Mouse (Mus musculus) E14TG2a.4 (cell line): Measurements from ENCODE around the gene Fcer1g.

Experiments used
- H3K27me3 ChIP-seq: 2 replicates; pipeline ENCODE4 v1.6.1; 2014; ENCODE audit warnings: low read length, control low read depth; ENCODE audit not compliant: insufficient read depth
- H3K36me3 ChIP-seq: 2 replicates; pipeline ENCODE4 v1.6.1; 2014; ENCODE audit warnings: low read length, control low read depth; ENCODE audit not compliant: insufficient read depth
- H3K4me1 ChIP-seq: replicated peaks from 2 replicates; pipeline ENCODE4 v1.6.1; 2014; ENCODE audit warnings: low read depth, low read length, control low read depth
- H3K4me3 ChIP-seq: replicated peaks from 2 replicates; pipeline ENCODE4 v1.5.1; 2014; ENCODE audit warnings: mild to moderate bottlenecking, low read length
- H3K9me3 ChIP-seq: 2 replicates; pipeline ENCODE4 v1.6.1; 2014; ENCODE audit warnings: low read length, control low read depth
- CTCF ChIP-seq: conservative IDR thresholded peaks from 2 replicates; pipeline ENCODE4 v1.5.1; 2014; ENCODE audit warnings: low read length
- NANOG ChIP-seq: IDR thresholded peaks from 2 replicates; pipeline ENCODE4 v1.6.1; 2014; ENCODE audit warnings: borderline replicate concordance, low read length, mixed read lengths
- POU5F1 ChIP-seq: IDR thresholded peaks from 2 replicates; pipeline ENCODE4 v1.6.1; 2014; ENCODE audit warnings: low read length, borderline replicate concordance

The Fcer1g gene

GRCm38 (mm10) chr1:171239992-171240744 lies 6.0 kb upstream of the Fcer1g start:
- Histone ChIP-seq H3K36me3 (peaks cover 88% of the 10 kb centered on the region), H3K4me3 (no peak overlapping the region), H3K4me1 (peaks cover 57% of the 10 kb centered on the region), H3K9me3 (no peaks in the 10 kb centered on the region), H3K27me3 (no peaks in the 10 kb centered on the region)
- TF ChIP-seq NANOG (no peak), POU5F1 (no peak), CTCF (no peak)

GRCm38 (mm10) chr1:171238463-171238862 lies 4.3 kb upstream of the Fcer1g start:
- Histone ChIP-seq H3K9me3 (no peaks in the 10 kb centered on the region), H3K4me3 (peak overlapping the region; percentile 37; the same call in 1 of the 2 replicates), H3K4me1 (peaks cover 67% of the 10 kb centered on the region), H3K36me3 (peaks cover 87% of the 10 kb centered on the region), H3K27me3 (no peaks in the 10 kb centered on the region)
- TF ChIP-seq CTCF = peak; percentile 87
- no peak for TF ChIP-seq NANOG

GRCm38 (mm10) chr1:171237438-171237837 lies 3.3 kb upstream of the Fcer1g start:
- Histone ChIP-seq H3K36me3 (peaks cover 77% of the 10 kb centered on the region), H3K27me3 (no peaks in the 10 kb centered on the region), H3K4me3 (no peak overlapping the region), H3K9me3 (no peaks in the 10 kb centered on the region), H3K4me1 (peaks cover 63% of the 10 kb centered on the region)
- no peak for TF ChIP-seq CTCF
- no peak for TF ChIP-seq NANOG
- TF ChIP-seq POU5F1 = no peak

GRCm38 (mm10) chr1:171235791-171236190 lies 1.6 kb upstream of the Fcer1g start:
- H3K4me1 ChIP-seq = peaks cover 48% of the 10 kb centered on the region
- H3K9me3 ChIP-seq = no peaks in the 10 kb centered on the region
- H3K4me3 ChIP-seq = no peak overlapping the region
- peaks cover 63% of the 10 kb centered on the region for H3K36me3 ChIP-seq
- no peak for TF ChIP-seq NANOG
- TF ChIP-seq POU5F1 = no peak
- TF ChIP-seq CTCF = no peak
- H3K27me3 ChIP-seq = no peaks in the 10 kb centered on the region

GRCm38 (mm10) chr1:171234538-171234937 lies 373 bp upstream of the Fcer1g start:
- H3K4me3 ChIP-seq = peak overlapping the region; percentile 23; the same call in 1 of the 2 replicates
- H3K9me3 ChIP-seq = no peaks in the 10 kb centered on the region
- H3K36me3 ChIP-seq = peaks cover 53% of the 10 kb centered on the region
- TF ChIP-seq POU5F1 (no peak), CTCF (no peak), NANOG (no peak)
- peaks cover 52% of the 10 kb centered on the region for H3K4me1 ChIP-seq
- no peaks in the 10 kb centered on the region for H3K27me3 ChIP-seq

GRCm38 (mm10) chr1:171232800-171233730 lies 1.1 kb downstream of the Fcer1g start:
- Histone ChIP-seq H3K4me1 (peaks cover 49% of the 10 kb centered on the region), H3K27me3 (no peaks in the 10 kb centered on the region), H3K9me3 (no peaks in the 10 kb centered on the region), H3K4me3 (no peak overlapping the region), H3K36me3 (peaks cover 39% of the 10 kb centered on the region)
- TF ChIP-seq CTCF (no peak), POU5F1 (no peak), NANOG (no peak)

GRCm38 (mm10) chr1:171232348-171232747 lies 1.8 kb downstream of the Fcer1g start:
- no peak for TF ChIP-seq POU5F1
- TF ChIP-seq NANOG = no peak
- Histone ChIP-seq H3K4me1 (peaks cover 51% of the 10 kb centered on the region), H3K27me3 (no peaks in the 10 kb centered on the region), H3K36me3 (peaks cover 32% of the 10 kb centered on the region), H3K4me3 (no peak overlapping the region), H3K9me3 (no peaks in the 10 kb centered on the region)

- H3K36me3 ChIP-seq = peaks cover 27% of the 10 kb centered on the region
- no peaks in the 10 kb centered on the region for H3K9me3 ChIP-seq
- no peak overlapping the region for H3K4me3 ChIP-seq
- TF ChIP-seq POU5F1 = no peak
- no peak for TF ChIP-seq NANOG
- no peak for TF ChIP-seq CTCF
- H3K27me3 ChIP-seq = no peaks in the 10 kb centered on the region
- H3K4me1 ChIP-seq = peaks cover 48% of the 10 kb centered on the region
Measured at GRCm38 (mm10) chr1:171231844-171232243, 2.3 kb downstream of the Fcer1g start.
